Mouse (Mus musculus) heart, embryonic 12.5 days (tissue): ENCODE measurements around the gene Skp2. TPM values are rescaled to one million over a fixed set of nuclear protein-coding genes. Genes with fewer than 3 reads are reported as not detected.

Experiments
- ATAC-seq: fragments of 200-750 bp; cut with Nextera tagmentation; 2 replicates; pipeline ENCODE4 v1.8.0; 2017; ENCODE audit warnings: moderate TSS enrichment, moderate library complexity; ENCODE audit not compliant: insufficient number of reproducible peaks, low FRiP score
- H3K27ac ChIP-seq: fragments of 300-500 bp; sonication (generic); 2 replicates; pipeline ENCODE4 v1.5.1; 2016; ENCODE audit warnings: mild to moderate bottlenecking, moderate library complexity; ENCODE audit not compliant: poor library complexity, severe bottlenecking
- H3K27me3 ChIP-seq: fragments of 300-500 bp; sonication (generic); replicated peaks from 2 replicates; pipeline ENCODE4 v1.6.1; 2016; ENCODE audit warnings: mild to moderate bottlenecking, moderate library complexity
- H3K36me3 ChIP-seq: fragments of 300-500 bp; sonication (generic); 2 replicates; pipeline ENCODE4 v1.6.1; 2016; ENCODE audit warnings: mild to moderate bottlenecking, moderate library complexity
- H3K4me1 ChIP-seq: fragments of 300-500 bp; sonication (generic); replicated peaks from 2 replicates; pipeline ENCODE4 v1.6.1; 2016; ENCODE audit warnings: mild to moderate bottlenecking
- H3K4me2 ChIP-seq: fragments of 300-500 bp; sonication (generic); 2 replicates; pipeline ENCODE4 v1.6.1; 2016; ENCODE audit warnings: mild to moderate bottlenecking, moderate library complexity
- H3K4me3 ChIP-seq: fragments of 300-500 bp; sonication (generic); 2 replicates; pipeline ENCODE4 v1.5.1; 2016; ENCODE audit warnings: mild to moderate bottlenecking
- H3K9ac ChIP-seq: fragments of 300-500 bp; sonication (generic); 2 replicates; pipeline ENCODE4 v1.6.1; 2016; ENCODE audit warnings: mild to moderate bottlenecking, moderate library complexity
- H3K9me3 ChIP-seq: fragments of 300-500 bp; sonication (generic); replicated peaks from 2 replicates; pipeline ENCODE4 v1.6.1; 2016; ENCODE audit warnings: mild to moderate bottlenecking, moderate library complexity
- WGBS: fragments of 180-500 bp; shearing (Covaris S2); methylation state at CpG from one replicate; pipeline ENCODE4 v1.1.7; 2016; 5-methylcytosine and 5-hydroxymethylcytosine counted together
- polyA plus RNA-seq: library from polyadenylated mRNA; unstranded; fragments of >200 nt; fragmentation: Nextera tagmentation; extraction: Ambion mirVana; gene quantifications from 2 replicates; pipeline ENCODE4 v1.2.1, GENCODE M21; 2016

Skp2 gene
- polyA plus RNA-seq, 1 experiment from 2014 or later: 43.3 TPM

GRCm38 (mm10) chr15:9113556-9113955 is 41.7 kb downstream of the Skp2 start:
- H3K27me3 ChIP-seq: no peaks in the 10 kb centered on the region
- no peak for ATAC-seq
- no peak overlapping the region for H3K4me3 ChIP-seq
- H3K9me3 ChIP-seq: no peaks in the 10 kb centered on the region
- no peak overlapping the region for H3K4me2 ChIP-seq
- H3K4me1 ChIP-seq: 0 out of 2 replicates have a peak, but pooled peaks cover 5% of the 10 kb centered on the region
- H3K9ac ChIP-seq: no peak overlapping the region
- no peak overlapping the region for H3K27ac ChIP-seq
- H3K36me3 ChIP-seq: peaks cover 70% of the 10 kb centered on the region
- 72% methylated on average over 9 of the region's 9 CpGs for WGBS

- H3K4me3 ChIP-seq: no peak overlapping the region
- no peaks in the 10 kb centered on the region for H3K27me3 ChIP-seq
- no peak for ATAC-seq
- no peak overlapping the region for H3K27ac ChIP-seq
- no peak overlapping the region for H3K4me2 ChIP-seq
- H3K36me3 ChIP-seq: peaks cover 63% of the 10 kb centered on the region
- 0 out of 2 replicates have a peak, but pooled peaks cover 5% of the 10 kb centered on the region for H3K4me1 ChIP-seq
- no peaks in the 10 kb centered on the region for H3K9me3 ChIP-seq
- no peak overlapping the region for H3K9ac ChIP-seq
- 67% methylated on average over 3 of the region's 3 CpGs for WGBS
These were observed 43.6 kb downstream of the Skp2 start for GRCm38 (mm10) chr15:9111648-9112047.

GRCm38 (mm10) chr15:9110526-9111347 is 44.5 kb downstream of the Skp2 start:
- ATAC-seq: no peak
- Histone ChIP-seq H3K9me3 (no peaks in the 10 kb centered on the region), H3K4me1 (0 out of 2 replicates have a peak, but pooled peaks cover 5% of the 10 kb centered on the region), H3K36me3 (peaks cover 63% of the 10 kb centered on the region), H3K27ac (no peak overlapping the region), H3K9ac (no peak overlapping the region), H3K4me2 (no peak overlapping the region), H3K4me3 (no peak overlapping the region), H3K27me3 (no peaks in the 10 kb centered on the region)
- WGBS: 84% methylated on average over 6 of the region's 6 CpGs

- Histone ChIP-seq H3K4me1 (no peaks in the 10 kb centered on the region), H3K9ac (no peak overlapping the region), H3K36me3 (peaks cover 62% of the 10 kb centered on the region), H3K9me3 (no peaks in the 10 kb centered on the region), H3K27ac (no peak overlapping the region), H3K4me3 (no peak overlapping the region), H3K27me3 (no peaks in the 10 kb centered on the region), H3K4me2 (no peak overlapping the region)
- no peak for ATAC-seq
- WGBS: 88% methylated on average over 13 of the region's 13 CpGs
These were observed 48.7 kb downstream of the Skp2 start for GRCm38 (mm10) chr15:9106303-9107074.

- 94% methylated on average over 10 of the region's 10 CpGs for WGBS
- H3K9me3 ChIP-seq: no peaks in the 10 kb centered on the region
These were observed 54.7 kb downstream of the Skp2 start for GRCm38 (mm10) chr15:9100446-9101077.

GRCm38 (mm10) chr15:9096865-9097264 is 58.4 kb downstream of the Skp2 start:
- no peaks in the 10 kb centered on the region for H3K27me3 ChIP-seq
- no peak overlapping the region for H3K9ac ChIP-seq
- no peak for ATAC-seq
- peaks cover 28% of the 10 kb centered on the region for H3K4me1 ChIP-seq
- no peaks in the 10 kb centered on the region for H3K9me3 ChIP-seq
- H3K4me3 ChIP-seq: no peak overlapping the region
- 67% methylated on average over 4 of the region's 4 CpGs for WGBS
- H3K36me3 ChIP-seq: peaks cover 59% of the 10 kb centered on the region
- no peak overlapping the region for H3K4me2 ChIP-seq
- H3K27ac ChIP-seq: peak overlapping the region; percentile 51; the same call in 1 of the 2 replicates

More at GRCm38 (mm10) chr15:9100446-9101077, 54.7 kb downstream of the Skp2 start:
- H3K27ac ChIP-seq: no peak overlapping the region
- H3K27me3 ChIP-seq: no peaks in the 10 kb centered on the region
- ATAC-seq: no peak
- H3K4me2 ChIP-seq: no peak overlapping the region
- H3K4me1 ChIP-seq: peaks cover 12% of the 10 kb centered on the region
- H3K9ac ChIP-seq: no peak overlapping the region
- H3K4me3 ChIP-seq: no peak overlapping the region
- peaks cover 71% of the 10 kb centered on the region for H3K36me3 ChIP-seq

- H3K4me1 ChIP-seq: peaks cover 29% of the 10 kb centered on the region
- no peak overlapping the region for H3K9ac ChIP-seq
- H3K4me2 ChIP-seq: peak overlapping the region; percentile 56
- H3K9me3 ChIP-seq: no peaks in the 10 kb centered on the region
- peak overlapping the region; percentile 25 for H3K27ac ChIP-seq
- peaks cover 49% of the 10 kb centered on the region for H3K36me3 ChIP-seq
- H3K27me3 ChIP-seq: no peaks in the 10 kb centered on the region
- WGBS: 8% methylated on average over 13 of the region's 13 CpGs
- peak; percentile 90 for ATAC-seq
- H3K4me3 ChIP-seq: 0 out of 2 replicates have a peak overlapping the region, but pooled peaks have one; percentile 8
These were observed 60.9 kb downstream of the Skp2 start for GRCm38 (mm10) chr15:9094366-9094750.

- peak; percentile 31; the same call in 1 of the 2 replicates for ATAC-seq
- Histone ChIP-seq H3K36me3 (peaks cover 45% of the 10 kb centered on the region), H3K9ac (no peak overlapping the region), H3K9me3 (no peaks in the 10 kb centered on the region), H3K4me1 (peaks cover 31% of the 10 kb centered on the region), H3K27me3 (no peaks in the 10 kb centered on the region), H3K4me2 (peak overlapping the region; percentile 56), H3K27ac (peak overlapping the region; percentile 25), H3K4me3 (0 out of 2 replicates have a peak overlapping the region, but pooled peaks have one; percentile 8)
- 61% methylated on average over 11 of the region's 11 CpGs for WGBS
These were observed 61.4 kb downstream of the Skp2 start for GRCm38 (mm10) chr15:9093598-9094365.

- Histone ChIP-seq H3K27ac (no peak overlapping the region), H3K4me1 (peaks cover 50% of the 10 kb centered on the region), H3K9me3 (no peaks in the 10 kb centered on the region), H3K4me3 (no peak overlapping the region), H3K27me3 (no peaks in the 10 kb centered on the region), H3K36me3 (peaks cover 41% of the 10 kb centered on the region), H3K4me2 (no peak overlapping the region), H3K9ac (no peak overlapping the region)
- 66% methylated on average over 5 of the region's 5 CpGs for WGBS
- no peak for ATAC-seq
These were observed 64.6 kb downstream of the Skp2 start for GRCm38 (mm10) chr15:9090662-9091061.

- no peak overlapping the region for H3K4me3 ChIP-seq
- no peak overlapping the region for H3K4me2 ChIP-seq
- H3K27ac ChIP-seq: no peak overlapping the region
- H3K27me3 ChIP-seq: no peaks in the 10 kb centered on the region
- WGBS: 44% methylated on average over 2 of the region's 2 CpGs
- peaks cover 45% of the 10 kb centered on the region for H3K36me3 ChIP-seq
- H3K4me1 ChIP-seq: peaks cover 46% of the 10 kb centered on the region
- no peak for ATAC-seq
- no peak overlapping the region for H3K9ac ChIP-seq
- no peaks in the 10 kb centered on the region for H3K9me3 ChIP-seq
These were observed 66.0 kb downstream of the Skp2 start for GRCm38 (mm10) chr15:9089136-9089720.
